Mouse (Mus musculus) small intestine, adult 2 months (tissue): ENCODE results near the gene Bves.

ENCODE experiments used
- CTCF ChIP-seq: fragments of 200-500 bp; IDR thresholded peaks from 2 replicates; pipeline ENCODE4 v1.5.1; 2012; ENCODE audit warnings: low read depth, mild to moderate bottlenecking, control low read depth, inconsistent platforms, low read length, moderate library complexity, mixed read lengths; ENCODE audit not compliant: insufficient replicate concordance, insufficient read length; ENCODE audit errors: extremely low read depth
- POLR2A ChIP-seq: fragments of 200-500 bp; IDR thresholded peaks from 2 replicates; pipeline ENCODE4 v1.6.1; 2012; ENCODE audit warnings: low read depth, mild to moderate bottlenecking, control low read depth, inconsistent platforms, low read length, moderate library complexity

GRCm38 (mm10) chr10:45334925-45335324 lies 647 bp upstream of the Bves start:
- no peak for TF ChIP-seq POLR2A
- TF ChIP-seq CTCF: no peak
